Mouse (Mus musculus) retina, adult 2 months (tissue): ENCODE data around the gene Gm5141.
"Not testable (repeated sequence)": the region's sequence is repeated elsewhere in the genome, so short reads cannot be mapped to it uniquely, and the experiment has no call there.

ENCODE experiments used
- DNase-seq: peaks from one replicate; pipeline ENCODE4 v3.0.0-alpha.2; 2012; ENCODE audit warnings: low read depth, low spot score

Gene Gm5141

DNA sequence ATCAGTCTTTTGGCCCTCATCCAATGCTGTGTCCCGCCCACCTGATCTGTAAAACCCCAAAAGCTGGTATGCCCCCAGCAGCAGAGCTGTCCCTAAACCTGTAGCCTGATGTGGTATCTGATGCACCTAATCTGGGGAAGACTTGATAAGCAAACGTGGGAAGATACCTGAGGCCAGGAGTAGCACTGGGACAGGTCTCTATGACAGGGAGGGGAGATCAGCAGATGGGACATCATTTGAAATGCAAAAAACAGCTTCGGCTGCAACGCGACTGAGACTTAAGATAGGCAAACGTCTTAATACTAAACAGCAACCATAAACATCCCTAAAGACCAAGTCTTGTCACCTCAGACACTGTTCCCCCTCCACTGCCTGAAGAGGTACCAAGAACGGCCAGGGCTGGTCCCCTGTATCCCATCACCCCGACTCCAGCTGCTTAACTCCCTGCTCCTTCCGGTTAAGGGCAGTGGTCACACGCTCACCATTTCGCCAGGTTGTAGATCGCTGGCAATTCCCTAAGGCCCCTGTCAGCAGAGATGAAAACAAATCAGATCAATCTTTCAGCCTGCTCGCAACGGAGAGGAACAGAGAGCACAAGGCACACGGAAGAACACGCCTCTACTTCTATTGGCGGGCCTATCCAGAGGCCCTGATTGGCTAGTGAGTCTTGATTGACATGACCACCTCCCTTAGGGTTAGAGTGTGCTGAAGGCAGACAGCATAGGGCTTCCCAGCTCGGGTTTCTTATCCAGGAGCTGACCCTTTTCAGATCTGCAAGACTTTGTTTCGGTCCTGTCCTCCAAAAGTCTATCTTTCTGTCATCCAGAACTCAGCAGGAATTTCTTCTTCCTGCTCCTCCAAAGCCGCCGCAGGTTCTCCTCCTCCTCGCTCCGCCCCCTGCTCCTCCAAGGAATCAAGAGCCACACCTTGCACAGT, at the start of gene Gm5141:
Gene Gm5141 (minus strand): TSS at position 610 of the 936 bp plus-strand sequence.
- DNase-seq, result peak; percentile 30

DNA sequence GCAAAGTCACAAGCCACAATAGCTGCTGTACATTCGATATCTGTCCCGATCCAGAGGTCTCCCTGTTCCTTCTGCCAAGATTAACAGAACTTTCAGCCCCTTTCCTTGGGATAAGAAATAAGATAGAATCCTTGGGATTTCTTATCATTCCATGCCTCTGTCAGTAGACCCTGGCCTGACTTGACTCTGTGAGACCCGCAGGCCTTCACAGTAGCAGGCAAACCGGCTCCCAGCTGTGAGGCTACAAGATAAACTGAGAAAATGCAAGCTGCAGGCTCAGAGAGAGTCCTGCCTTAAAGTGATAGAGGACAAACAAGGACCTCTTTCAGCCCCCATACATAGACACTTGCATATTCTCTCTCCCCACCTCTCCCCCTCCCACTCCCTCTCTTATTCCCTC, 47.7 kb upstream of the Gm5141 start:
- no peak for DNase-seq

DNA sequence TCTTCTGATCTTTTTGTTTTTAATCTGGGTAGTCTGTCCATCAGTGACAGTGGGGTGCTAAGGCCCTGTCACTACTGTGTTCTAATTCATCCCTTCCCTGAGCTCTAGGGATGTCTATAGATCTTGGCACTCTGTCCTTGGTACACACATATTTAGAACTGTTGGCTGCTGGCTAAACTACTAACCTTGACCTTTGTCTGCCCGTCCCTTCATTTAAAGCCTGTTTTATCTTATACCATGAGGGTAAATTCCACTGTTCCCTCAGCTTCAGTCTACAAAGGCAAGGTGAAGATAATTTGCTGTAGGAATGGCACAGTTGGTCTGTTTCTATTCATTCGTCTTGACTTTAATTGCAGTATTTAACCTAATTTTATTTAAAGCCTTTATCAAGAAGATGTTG, 46.6 kb upstream of the Gm5141 start:
- no peak for DNase-seq

DNA sequence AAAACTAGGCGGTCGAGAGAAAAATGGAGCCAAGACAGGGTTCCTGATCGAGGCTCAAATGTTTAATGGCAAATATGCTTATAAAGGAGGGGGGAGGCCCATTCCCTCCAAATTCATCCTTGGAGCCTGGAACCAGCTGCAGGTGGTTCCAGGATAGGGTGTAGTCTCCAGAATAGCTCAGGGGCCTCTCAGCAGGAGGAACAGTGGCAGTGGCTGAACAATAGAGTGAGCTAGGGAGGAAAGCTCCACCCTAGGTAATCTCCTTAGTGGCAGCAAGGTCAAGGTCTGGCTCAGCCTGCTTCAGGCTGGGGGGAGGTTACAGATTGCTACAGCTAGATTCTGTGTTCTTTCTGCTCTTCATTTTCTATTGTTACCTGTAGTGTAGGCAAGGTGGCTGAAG, 30.1 kb upstream of the Gm5141 start:
- peak; percentile 25 for DNase-seq

DNA sequence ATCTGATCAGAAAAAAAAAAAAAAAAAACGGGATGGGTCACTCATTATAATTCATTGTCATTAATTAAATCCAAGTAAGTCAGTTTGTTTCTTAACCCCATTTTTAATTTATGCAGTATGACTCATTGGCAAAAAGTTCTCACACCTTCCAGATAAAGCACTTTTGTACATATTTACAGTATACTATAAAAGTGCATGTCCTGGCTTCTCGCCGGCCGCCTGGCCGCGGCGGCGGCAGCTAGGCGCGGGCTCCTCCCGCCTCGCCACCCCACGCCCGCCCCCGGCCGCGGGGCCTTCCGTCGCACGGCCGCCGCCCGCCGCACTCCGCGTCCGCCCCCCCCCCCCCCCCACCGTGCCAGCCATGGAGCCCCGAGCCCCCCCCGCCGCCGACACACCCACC, 27.1 kb upstream of the Gm5141 start:
- DNase-seq, result no peak

DNA sequence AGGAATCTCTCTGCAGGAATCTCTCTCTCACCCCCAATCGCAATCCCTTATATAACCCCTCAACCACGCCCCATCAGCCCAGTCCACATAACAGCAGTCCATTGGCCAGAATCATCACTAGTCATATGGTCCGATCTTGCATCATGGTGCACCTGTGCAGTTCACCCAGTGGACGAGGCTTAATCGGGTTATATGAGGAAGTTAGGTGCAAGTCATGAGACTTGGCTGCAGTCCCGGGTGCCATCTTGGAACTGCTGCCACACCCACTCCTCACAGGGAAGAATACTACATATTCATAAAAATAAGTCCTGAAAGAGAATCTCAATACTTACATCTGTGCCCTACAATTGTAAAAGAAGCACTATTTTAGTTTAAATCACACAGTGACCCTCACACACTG, 22.4 kb upstream of the Gm5141 start:
- DNase-seq, result not testable (repeated sequence)

DNA sequence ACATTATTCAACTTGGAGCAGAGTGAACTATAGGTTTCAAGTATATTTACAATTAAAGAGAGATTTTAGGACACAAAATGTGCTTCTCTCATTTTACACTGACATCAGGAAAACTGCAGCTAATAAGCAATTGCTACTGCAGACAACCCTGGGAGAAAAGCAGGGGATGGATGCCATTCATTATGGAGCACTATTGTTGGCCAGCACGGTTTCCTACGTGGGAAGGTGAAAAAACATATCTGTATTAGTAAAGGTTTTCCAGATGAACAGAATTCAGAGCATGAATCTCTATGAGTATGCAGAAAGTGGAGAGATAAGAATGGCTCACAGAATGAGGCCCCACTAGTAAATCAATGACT, 506 bp upstream of the Gm5141 start:
- DNase-seq, result not testable (repeated sequence)

DNA sequence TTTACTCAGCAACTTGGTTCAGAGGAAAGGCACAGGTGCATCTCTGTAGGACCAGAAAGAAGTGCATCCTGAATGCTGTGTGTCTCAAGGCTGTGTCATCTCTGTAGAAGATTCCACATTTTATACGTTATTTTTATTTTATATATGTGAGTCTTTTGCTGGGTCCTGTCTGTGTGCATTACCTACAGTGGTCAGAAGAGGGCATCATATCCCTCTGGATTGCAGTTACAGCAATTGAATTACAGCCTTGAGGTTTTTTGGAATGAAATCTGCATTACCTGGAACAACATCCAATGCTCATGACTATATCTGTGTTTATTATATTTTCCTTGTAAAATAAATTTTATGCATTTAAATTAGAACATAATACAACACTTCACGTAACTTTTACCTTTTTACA, 21.8 kb downstream of the Gm5141 start:
- DNase-seq, result not testable (repeated sequence)

DNA sequence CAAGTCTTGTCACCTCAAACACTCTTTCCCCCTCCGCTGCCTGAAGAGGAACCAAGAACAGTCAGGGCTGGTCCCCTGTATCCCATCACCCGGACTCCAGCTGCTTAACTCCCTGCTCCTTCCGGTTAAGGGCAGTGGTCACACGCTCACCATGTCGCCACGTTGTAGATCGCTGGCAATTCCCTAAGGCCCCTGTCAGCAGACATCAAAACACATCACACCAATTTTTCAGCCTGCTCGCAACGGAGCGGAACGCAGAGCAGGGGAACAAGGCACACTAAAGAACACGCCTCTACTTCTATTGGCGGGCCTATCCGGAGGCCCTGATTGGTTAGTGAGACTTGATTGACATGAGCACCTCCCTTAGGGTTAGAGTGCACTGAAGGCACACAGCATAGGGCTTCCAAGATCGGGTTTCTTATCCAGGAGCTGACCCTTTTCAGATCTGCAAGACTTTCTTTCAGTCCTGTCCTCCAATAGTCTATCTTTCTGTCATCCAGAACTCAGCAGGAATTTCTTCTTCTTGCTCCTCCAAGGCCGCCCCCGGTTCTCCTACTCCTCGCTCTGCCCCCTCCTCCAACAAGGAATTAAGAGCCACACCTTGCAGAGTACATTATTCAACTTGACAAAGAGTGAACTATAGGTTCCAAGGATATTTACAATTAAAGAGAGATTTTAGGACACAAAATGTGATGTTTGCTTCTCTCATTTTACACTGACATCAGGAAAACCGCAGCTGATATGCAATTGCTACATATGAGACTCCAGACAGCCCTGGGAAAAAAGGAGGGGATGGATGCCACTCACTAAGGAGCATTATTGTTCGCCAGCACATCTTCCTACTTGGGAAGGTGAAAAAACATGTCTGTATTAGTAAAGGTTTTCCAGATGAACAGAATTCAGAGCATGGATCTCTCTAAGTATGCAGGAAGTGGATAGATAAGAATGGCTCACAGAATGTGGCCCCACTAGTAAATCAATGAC, 24.9 kb downstream of the Gm5141 start, which contains the start of gene Platr25:
Gene Platr25 (minus strand): TSS at position 278 of the 984 bp plus-strand sequence.
- peak; percentile 40 for DNase-seq

DNA sequence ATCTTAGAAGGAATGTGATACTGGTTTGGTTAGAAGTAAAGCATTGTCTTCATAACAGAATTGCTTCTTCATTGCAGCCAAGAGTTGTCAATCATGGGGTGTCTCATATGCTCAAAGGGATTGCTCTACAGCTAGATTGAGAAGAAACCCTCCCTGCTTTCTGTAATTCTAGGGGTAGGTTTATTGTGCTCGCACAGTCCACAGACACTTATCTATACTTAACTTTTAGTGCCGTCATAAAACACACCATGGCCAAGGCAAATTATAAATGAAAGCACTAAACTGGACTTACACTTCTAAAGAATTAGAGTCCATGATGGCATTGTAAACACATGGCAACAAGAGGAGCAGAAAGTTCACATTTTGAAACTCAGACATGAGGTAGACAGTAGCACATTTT, 52.3 kb downstream of the Gm5141 start:
- no peak for DNase-seq
